Mouse (Mus musculus) adrenal gland, adult 10 weeks (tissue): ENCODE measurements around the gene Me3. TPM values are rescaled to one million over a fixed set of nuclear protein-coding genes. Genes with fewer than 3 reads are reported as not detected.

Experiments used
- polyA plus RNA-seq: library from polyadenylated mRNA; stranded (reverse); fragments of 350-450 nt; fragmentation: Illumina TruSeq; extraction: RNeasy Lipid Tissue Mini Kit (QIAGEN cat#74804); gene quantifications from one replicate; pipeline ENCODE4 v1.2.3, GENCODE M21; 2014; ENCODE audit warnings: low read depth, low replicate concordance

Me3 gene
- polyA plus RNA-seq, result 0.82 TPM

DNA sequence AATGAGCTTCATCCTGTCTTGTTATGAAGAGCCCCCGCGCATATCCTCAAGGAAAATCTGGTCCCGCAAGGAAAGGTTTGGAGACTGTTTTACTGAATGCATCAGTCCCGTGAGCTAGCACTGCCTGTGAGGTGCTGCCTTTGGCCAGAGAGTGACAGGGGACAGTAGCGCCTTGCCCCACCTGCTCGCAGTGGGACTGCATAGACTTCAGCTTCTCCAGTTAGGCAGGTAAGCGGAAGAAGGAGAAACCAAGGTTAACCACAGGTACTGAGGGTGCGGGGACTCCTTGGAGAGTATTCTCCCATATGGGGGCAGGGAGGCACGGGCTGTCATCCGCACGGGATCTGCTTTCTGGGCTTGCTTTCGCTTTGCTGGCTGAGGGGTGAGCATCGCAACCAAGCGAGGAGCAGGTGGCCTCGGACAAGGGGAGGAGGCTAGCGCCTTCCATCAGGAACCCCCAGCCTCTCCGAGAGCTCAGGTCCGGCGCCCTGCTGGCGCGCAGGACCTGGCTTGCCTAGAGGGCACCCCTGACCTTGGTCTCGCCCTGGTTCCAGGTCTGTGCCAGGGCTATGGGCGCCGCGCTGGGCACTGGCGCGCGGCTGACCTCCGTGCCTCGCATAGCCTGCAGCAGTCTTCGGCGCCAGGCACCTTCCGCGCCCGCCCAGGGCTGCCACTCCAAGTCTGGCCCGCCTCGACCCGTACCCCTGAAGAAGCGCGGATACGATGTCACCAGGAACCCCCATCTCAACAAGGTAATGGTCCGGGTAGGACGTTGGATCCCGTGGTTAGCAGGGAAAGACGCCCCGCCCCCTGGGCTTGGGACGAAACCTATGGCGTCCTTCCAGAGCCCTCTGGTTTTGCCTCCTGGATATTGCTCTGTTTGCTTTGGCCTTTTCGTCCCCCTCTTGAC, at the start of gene Me3:
Gene Me3, plus strand, starts transcription at position 51 of the 910 bp plus-strand sequence.

DNA sequence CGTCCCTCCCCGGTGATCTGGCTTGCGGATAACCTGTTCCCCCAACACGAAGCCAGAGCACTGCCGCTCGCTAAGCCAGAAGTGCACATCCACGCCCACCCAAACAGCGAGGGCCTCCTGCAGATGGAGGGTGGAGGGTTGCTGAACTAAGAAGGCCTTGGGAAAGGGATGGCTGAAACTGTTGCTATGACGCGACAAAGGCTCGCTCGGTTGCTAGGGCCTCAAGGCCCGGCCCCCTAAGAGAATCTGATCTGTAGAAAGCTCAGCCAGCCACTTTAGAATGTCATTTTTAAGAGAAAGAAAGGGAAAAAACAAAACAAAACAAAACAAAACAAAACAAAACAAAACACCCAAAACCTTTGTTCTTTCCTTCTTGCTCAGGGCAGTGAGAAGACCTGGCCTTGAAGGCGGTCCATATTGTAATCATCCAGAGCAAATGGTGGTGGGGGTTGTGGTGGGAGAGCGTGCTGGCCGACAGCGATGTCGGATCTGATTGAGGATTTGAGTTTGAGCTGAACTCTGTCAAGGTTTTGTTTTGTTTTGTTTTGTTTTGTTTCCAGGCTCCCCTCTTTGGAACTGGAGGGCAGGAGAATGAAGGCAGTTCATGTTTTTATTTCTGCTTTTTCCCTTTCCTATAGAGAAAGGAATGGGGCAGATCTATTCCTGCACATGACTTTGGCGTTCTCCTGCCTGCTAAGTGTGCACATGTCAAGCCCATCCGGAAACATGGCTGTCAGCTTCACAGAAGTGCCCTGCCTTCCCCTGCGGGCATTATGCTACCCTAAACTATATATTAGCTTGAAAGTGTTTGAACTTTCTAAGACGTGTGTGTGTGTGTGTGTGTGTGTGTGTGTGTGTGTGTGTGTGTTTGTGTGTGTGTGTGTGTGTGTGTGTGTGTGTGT, 271.5 kb downstream of the Me3 start, which contains the start of gene Ccdc81:
Gene Ccdc81, minus strand, starts transcription at position 188 of the 902 bp plus-strand sequence.

Other genes starting within 250 kb of the Me3 start
- gene Tmem135, start 228.2 kb upstream of the Me3 start, polyA plus RNA-seq, result 173 TPM
- gene Fzd4, start 228.0 kb upstream of the Me3 start, polyA plus RNA-seq, result 39.9 TPM
- 25.1 TPM for gene Prss23, start 105.2 kb upstream of the Me3 start, polyA plus RNA-seq